Mouse (Mus musculus): ENCODE results near the gene Fgf18. TPM values are rescaled to one million over a fixed set of nuclear protein-coding genes. Genes with fewer than 3 reads are reported as not detected.

Gene Fgf18
- total and polyA plus RNA-seq, 3 experiments: not detected

GRCm38 (mm10) chr11:33150364-33150763 is 3.2 kb upstream of the Fgf18 start:
- peaks cover 7% of the 10 kb centered on the region for H3K9me3 ChIP-seq (replicated peaks; ENCODE audit: low read length)
- peaks cover 8 to 29% of the 10 kb centered on the region in 2 experiments; a peak in 3 of 4 replicates for H3K4me1 ChIP-seq (ENCODE audit: control insufficient read depth in 1 of 2, insufficient read depth in 2 of 2)
- in situ Hi-C loops (cut with MboI; ENCODE audit: low pct_ligation_motif_present, low pct_unique_long_range_greater_than_20kb, low sequenced_read_pairs): no loop called here
- dilution Hi-C loops (cut with MboI; ENCODE audit: extremely low pct_ligation_motif_present, extremely low pct_unique_long_range_greater_than_20kb, low sequenced_read_pairs): no loop called here
- DNase-seq (ENCODE audit: extremely low read depth): no peak
- H3K36me3 ChIP-seq (replicated peaks in 1 of 2; ENCODE audit: control insufficient read depth in 1 of 2, insufficient read depth in 1 of 2, low read length in 1 of 2): peaks cover 41 to 68% of the 10 kb centered on the region in 2 experiments
- no peak overlapping the region for H3K4me2 ChIP-seq (ENCODE audit: insufficient read depth, low read depth, poor library complexity, severe bottlenecking)
- H3K27me3 ChIP-seq (replicated peaks): no peaks in the 10 kb centered on the region
- no peak overlapping the region for H3K4me3 ChIP-seq (replicated peaks in 1 of 3; ENCODE audit: low read depth in 2 of 3, low read length in 2 of 3, poor library complexity in 1 of 3)
- no peak overlapping the region for H3K27ac ChIP-seq (ENCODE audit: insufficient read depth, low read depth)
- no peak for TF ChIP-seq MAX (IDR thresholded peaks at IDR 0.05; ENCODE audit: low read length)
- peak; percentile 2; the same call in 1 of the 2 replicates for TF ChIP-seq CHD2 (IDR thresholded peaks at IDR 0.05; ENCODE audit: low read length)
- no peak for TF ChIP-seq CHD1 (IDR thresholded peaks at IDR 0.05; ENCODE audit: low read depth, low read length)
- TF ChIP-seq MXI1 (IDR thresholded peaks at IDR 0.05; ENCODE audit: low read depth, low read length): no peak
- no peak for TF ChIP-seq GABPA (IDR thresholded peaks at IDR 0.05; ENCODE audit: insufficient replicate concordance, low read depth, low read length)
- no peak for TF ChIP-seq JUN (IDR thresholded peaks at IDR 0.05; ENCODE audit: insufficient read depth, low read depth, low read length)
- no peak for TF ChIP-seq SMC3 (IDR thresholded peaks at IDR 0.05; ENCODE audit: low read depth, low read length)
- peak; percentile 21 for TF ChIP-seq POLR2AphosphoS2 (IDR thresholded peaks at IDR 0.05; ENCODE audit: low read depth, low read length)
- no peak overlapping the region for H3K9ac ChIP-seq (ENCODE audit: insufficient read depth, low read depth)
- H3K79me2 ChIP-seq (replicated peaks; ENCODE audit: control insufficient read depth, extremely low read depth, insufficient read depth, poor library complexity, severe bottlenecking): peaks cover 9% of the 10 kb centered on the region; the same call in 1 of the 2 replicates

GRCm38 (mm10) chr11:33149453-33149852 is 2.3 kb upstream of the Fgf18 start:
- Histone ChIP-seq H3K79me2 (replicated peaks; ENCODE audit: control insufficient read depth, extremely low read depth, insufficient read depth, poor library complexity, severe bottlenecking) (peaks cover 5% of the 10 kb centered on the region; the same call in 1 of the 2 replicates), H3K9me3 (replicated peaks; ENCODE audit: low read length) (peaks cover 7% of the 10 kb centered on the region), H3K4me3 (replicated peaks in 1 of 3; ENCODE audit: low read depth in 2 of 3, low read length in 2 of 3, poor library complexity in 1 of 3) (no peak overlapping the region), H3K27ac (ENCODE audit: insufficient read depth, low read depth) (peak overlapping the region; percentile 9; the same call in 1 of the 2 replicates), H3K4me2 (ENCODE audit: insufficient read depth, low read depth, poor library complexity, severe bottlenecking) (no peak overlapping the region), H3K36me3 (replicated peaks in 1 of 2; ENCODE audit: control insufficient read depth in 1 of 2, insufficient read depth in 1 of 2, low read length in 1 of 2) (peaks cover 35 to 62% of the 10 kb centered on the region in 2 experiments), H3K27me3 (replicated peaks) (no peaks in the 10 kb centered on the region), H3K9ac (ENCODE audit: insufficient read depth, low read depth) (no peak overlapping the region), H3K4me1 (ENCODE audit: control insufficient read depth in 1 of 2, insufficient read depth in 2 of 2) (peaks cover 8 to 22% of the 10 kb centered on the region in 2 experiments; a peak in 3 of 4 replicates)
- in situ Hi-C loops (cut with MboI; ENCODE audit: low pct_ligation_motif_present, low pct_unique_long_range_greater_than_20kb, low sequenced_read_pairs): loop anchor here (25.0 kb wide), 1 partner anchor 537 kb away; no protein-coding TSS in a partner anchor
- DNase-seq (ENCODE audit: extremely low read depth): peak; percentile 57
- no peak for TF ChIP-seq MAZ (IDR thresholded peaks at IDR 0.05; ENCODE audit: low read depth, low read length)
- no peak for TF ChIP-seq TBP (conservative IDR thresholded peaks at IDR 0.05; ENCODE audit: low read depth, low read length)
- no peak for TF ChIP-seq HCFC1 (IDR thresholded peaks at IDR 0.05; ENCODE audit: low read depth, low read length)
- 0 out of 2 replicates have a peak, but pooled peaks have one; percentile 66 for TF ChIP-seq RCOR1 (conservative IDR thresholded peaks at IDR 0.05; ENCODE audit: low read depth, low read length)
- peak; percentile 71 for TF ChIP-seq POLR2A (IDR thresholded peaks at IDR 0.05; ENCODE audit: low read depth, low read length)
- no peak for TF ChIP-seq MAX (IDR thresholded peaks at IDR 0.05; ENCODE audit: low read length)
- no peak for TF ChIP-seq MAFK (IDR thresholded peaks at IDR 0.05; ENCODE audit: insufficient replicate concordance, low read length)
- TF ChIP-seq USF2 (conservative IDR thresholded peaks at IDR 0.05; ENCODE audit: low read depth, low read length): no peak
- peak; percentile 48; the same call in 1 of the 2 replicates for TF ChIP-seq NELFE (IDR thresholded peaks at IDR 0.05; ENCODE audit: low read depth, low read length)
- 0 out of 2 replicates have a peak, but pooled peaks have one; percentile 15 for TF ChIP-seq MXI1 (IDR thresholded peaks at IDR 0.05; ENCODE audit: low read depth, low read length)
- TF ChIP-seq JUN (IDR thresholded peaks at IDR 0.05; ENCODE audit: insufficient read depth, low read depth, low read length): no peak
- TF ChIP-seq JUND (conservative IDR thresholded peaks at IDR 0.05; ENCODE audit: low read depth, low read length): no peak; the same call in 1 of the 2 replicates
- TF ChIP-seq CHD2 (IDR thresholded peaks at IDR 0.05; ENCODE audit: low read length): 0 out of 2 replicates have a peak, but pooled peaks have one; percentile 8
- no peak for TF ChIP-seq KAT2A (IDR thresholded peaks at IDR 0.05; ENCODE audit: insufficient replicate concordance, low read length)
- TF ChIP-seq MEF2A (IDR thresholded peaks at IDR 0.05; ENCODE audit: borderline replicate concordance, low read depth, low read length): no peak
- TF ChIP-seq IRF4 (IDR thresholded peaks at IDR 0.05; ENCODE audit: low read depth, low read length): no peak
- dilution Hi-C loops (cut with MboI; ENCODE audit: extremely low pct_ligation_motif_present, extremely low pct_unique_long_range_greater_than_20kb, low sequenced_read_pairs): no loop called here
